Mouse (Mus musculus): ENCODE results near the gene Slc36a2. TPM values are rescaled to one million over a fixed set of nuclear protein-coding genes. Genes with fewer than 3 reads are reported as not detected.

Slc36a2 gene
- total and polyA plus RNA-seq, 3 experiments = 0.04 to 0.17 TPM; not detected in 1

- Histone ChIP-seq H3K79me2 (replicated peaks; ENCODE audit: control insufficient read depth, extremely low read depth, insufficient read depth, poor library complexity, severe bottlenecking) (no peaks in the 10 kb centered on the region), H3K9me3 (replicated peaks; ENCODE audit: low read length) (no peaks in the 10 kb centered on the region), H3K4me2 (ENCODE audit: insufficient read depth, low read depth, poor library complexity, severe bottlenecking) (no peak overlapping the region), H3K9ac (ENCODE audit: insufficient read depth, low read depth) (no peak overlapping the region), H3K4me3 (replicated peaks in 1 of 3; ENCODE audit: low read depth in 2 of 3, low read length in 2 of 3, poor library complexity in 1 of 3) (no peak overlapping the region), H3K27me3 (replicated peaks) (peaks cover 34% of the 10 kb centered on the region), H3K27ac (ENCODE audit: insufficient read depth, low read depth) (no peak overlapping the region), H3K4me1 (ENCODE audit: control insufficient read depth in 1 of 2, insufficient read depth in 2 of 2) (no peaks in the 10 kb centered on the region), H3K36me3 (replicated peaks in 1 of 2; ENCODE audit: control insufficient read depth in 1 of 2, insufficient read depth in 1 of 2, low read length in 1 of 2) (no peaks in the 10 kb centered on the region)
- DNase-seq (ENCODE audit: extremely low read depth) = no peak
- dilution Hi-C loops (cut with MboI; ENCODE audit: extremely low pct_ligation_motif_present, extremely low pct_unique_long_range_greater_than_20kb, low sequenced_read_pairs) = no loop called here
- TF ChIP-seq SIN3A (IDR thresholded peaks at IDR 0.05; ENCODE audit: low read length) (no peak), USF2 (conservative IDR thresholded peaks at IDR 0.05; ENCODE audit: low read depth, low read length) (no peak), CTCF (conservative IDR thresholded peaks at IDR 0.05 in 1 of 2, IDR thresholded peaks at IDR 0.05 in 1 of 2; ENCODE audit: low read depth in 2 of 2, low read length in 2 of 2) (no peak), MAFK (IDR thresholded peaks at IDR 0.05; ENCODE audit: insufficient replicate concordance, low read length) (no peak), USF1 (IDR thresholded peaks at IDR 0.05; ENCODE audit: low read depth, low read length) (no peak), CHD2 (IDR thresholded peaks at IDR 0.05; ENCODE audit: low read length) (no peak), MEF2A (IDR thresholded peaks at IDR 0.05; ENCODE audit: borderline replicate concordance, low read depth, low read length) (no peak), GABPA (IDR thresholded peaks at IDR 0.05; ENCODE audit: insufficient replicate concordance, low read depth, low read length) (no peak), ZC3H11A (IDR thresholded peaks at IDR 0.05; ENCODE audit: low read depth, low read length) (no peak), E2F4 (IDR thresholded peaks at IDR 0.05; ENCODE audit: insufficient replicate concordance, low read depth, low read length) (no peak), TCF12 (IDR thresholded peaks at IDR 0.05; ENCODE audit: low read depth, low read length) (no peak), UBTF (IDR thresholded peaks at IDR 0.05; ENCODE audit: low read depth, low read length) (no peak), MAZ (IDR thresholded peaks at IDR 0.05; ENCODE audit: low read depth, low read length) (no peak), POLR2A (IDR thresholded peaks at IDR 0.05; ENCODE audit: low read depth, low read length) (no peak)
- in situ Hi-C loops (cut with MboI; ENCODE audit: low pct_ligation_motif_present, low pct_unique_long_range_greater_than_20kb, low sequenced_read_pairs) = no loop called here
Measured at GRCm38 (mm10) chr11:55170501-55170900, 14.4 kb downstream of the Slc36a2 start.

- no peak overlapping the region for H3K4me2 ChIP-seq (ENCODE audit: insufficient read depth, low read depth, poor library complexity, severe bottlenecking)
- no peaks in the 10 kb centered on the region for H3K79me2 ChIP-seq (replicated peaks; ENCODE audit: control insufficient read depth, extremely low read depth, insufficient read depth, poor library complexity, severe bottlenecking)
- H3K9ac ChIP-seq (ENCODE audit: insufficient read depth, low read depth) = no peak overlapping the region
- in situ Hi-C loops (cut with MboI; ENCODE audit: low pct_ligation_motif_present, low pct_unique_long_range_greater_than_20kb, low sequenced_read_pairs) (loop anchor here (10.0 kb wide), 1 partner anchor 216 kb away; no protein-coding TSS in a partner anchor), dilution Hi-C loops (cut with MboI; ENCODE audit: extremely low pct_ligation_motif_present, extremely low pct_unique_long_range_greater_than_20kb, low sequenced_read_pairs) (no loop called here)
- TF ChIP-seq ZNF384 (IDR thresholded peaks at IDR 0.05; ENCODE audit: low read depth, low read length) = no peak
- TF ChIP-seq ZKSCAN1 (IDR thresholded peaks at IDR 0.05; ENCODE audit: borderline replicate concordance, low read depth, low read length) = no peak
- TF ChIP-seq E2F4 (IDR thresholded peaks at IDR 0.05; ENCODE audit: insufficient replicate concordance, low read depth, low read length) = no peak
- no peak for TF ChIP-seq EP300 (IDR thresholded peaks at IDR 0.05; ENCODE audit: low read length)
- no peak for TF ChIP-seq GABPA (IDR thresholded peaks at IDR 0.05; ENCODE audit: insufficient replicate concordance, low read depth, low read length)
- no peak for TF ChIP-seq POLR2A (IDR thresholded peaks at IDR 0.05; ENCODE audit: low read depth, low read length)
- no peak for TF ChIP-seq NELFE (IDR thresholded peaks at IDR 0.05; ENCODE audit: low read depth, low read length)
- TF ChIP-seq JUND (conservative IDR thresholded peaks at IDR 0.05; ENCODE audit: low read depth, low read length) = no peak
- no peak for TF ChIP-seq BHLHE40 (IDR thresholded peaks at IDR 0.05; ENCODE audit: low read depth, low read length)
- no peak for TF ChIP-seq CTCF (conservative IDR thresholded peaks at IDR 0.05 in 1 of 2, IDR thresholded peaks at IDR 0.05 in 1 of 2; ENCODE audit: low read depth in 2 of 2, low read length in 2 of 2)
- TF ChIP-seq MXI1 (IDR thresholded peaks at IDR 0.05; ENCODE audit: low read depth, low read length) = no peak
- no peak for TF ChIP-seq MYC (IDR thresholded peaks at IDR 0.05; ENCODE audit: low read depth, low read length)
- no peak for TF ChIP-seq MAFK (IDR thresholded peaks at IDR 0.05; ENCODE audit: insufficient replicate concordance, low read length)
- no peak for TF ChIP-seq RCOR1 (conservative IDR thresholded peaks at IDR 0.05; ENCODE audit: low read depth, low read length)
- TF ChIP-seq USF2 (conservative IDR thresholded peaks at IDR 0.05; ENCODE audit: low read depth, low read length) = no peak
- TF ChIP-seq POLR2AphosphoS2 (IDR thresholded peaks at IDR 0.05; ENCODE audit: low read depth, low read length) = no peak
- no peak for TF ChIP-seq MEF2A (IDR thresholded peaks at IDR 0.05; ENCODE audit: borderline replicate concordance, low read depth, low read length)
- no peak for TF ChIP-seq JUN (IDR thresholded peaks at IDR 0.05; ENCODE audit: insufficient read depth, low read depth, low read length)
- no peaks in the 10 kb centered on the region for H3K9me3 ChIP-seq (replicated peaks; ENCODE audit: low read length)
- no peaks in the 10 kb centered on the region for H3K4me1 ChIP-seq (ENCODE audit: control insufficient read depth in 1 of 2, insufficient read depth in 2 of 2)
- H3K4me3 ChIP-seq (replicated peaks in 1 of 3; ENCODE audit: low read depth in 2 of 3, low read length in 2 of 3, poor library complexity in 1 of 3) = no peak overlapping the region
- no peaks in the 10 kb centered on the region for H3K36me3 ChIP-seq (replicated peaks in 1 of 2; ENCODE audit: control insufficient read depth in 1 of 2, insufficient read depth in 1 of 2, low read length in 1 of 2)
- no peak for DNase-seq (ENCODE audit: extremely low read depth)
- no peak overlapping the region for H3K27ac ChIP-seq (ENCODE audit: insufficient read depth, low read depth)
- H3K27me3 ChIP-seq (replicated peaks) = peaks cover 27% of the 10 kb centered on the region
Measured at GRCm38 (mm10) chr11:55168914-55169313, 16.0 kb downstream of the Slc36a2 start.
